Mouse (Mus musculus) lung, postnatal 14 days (tissue): ENCODE results near the gene Lsm14b.

Source experiments
- DNase-seq: peaks from one replicate; pipeline ENCODE4 v3.0.0; 2021

Lsm14b gene

DNA sequence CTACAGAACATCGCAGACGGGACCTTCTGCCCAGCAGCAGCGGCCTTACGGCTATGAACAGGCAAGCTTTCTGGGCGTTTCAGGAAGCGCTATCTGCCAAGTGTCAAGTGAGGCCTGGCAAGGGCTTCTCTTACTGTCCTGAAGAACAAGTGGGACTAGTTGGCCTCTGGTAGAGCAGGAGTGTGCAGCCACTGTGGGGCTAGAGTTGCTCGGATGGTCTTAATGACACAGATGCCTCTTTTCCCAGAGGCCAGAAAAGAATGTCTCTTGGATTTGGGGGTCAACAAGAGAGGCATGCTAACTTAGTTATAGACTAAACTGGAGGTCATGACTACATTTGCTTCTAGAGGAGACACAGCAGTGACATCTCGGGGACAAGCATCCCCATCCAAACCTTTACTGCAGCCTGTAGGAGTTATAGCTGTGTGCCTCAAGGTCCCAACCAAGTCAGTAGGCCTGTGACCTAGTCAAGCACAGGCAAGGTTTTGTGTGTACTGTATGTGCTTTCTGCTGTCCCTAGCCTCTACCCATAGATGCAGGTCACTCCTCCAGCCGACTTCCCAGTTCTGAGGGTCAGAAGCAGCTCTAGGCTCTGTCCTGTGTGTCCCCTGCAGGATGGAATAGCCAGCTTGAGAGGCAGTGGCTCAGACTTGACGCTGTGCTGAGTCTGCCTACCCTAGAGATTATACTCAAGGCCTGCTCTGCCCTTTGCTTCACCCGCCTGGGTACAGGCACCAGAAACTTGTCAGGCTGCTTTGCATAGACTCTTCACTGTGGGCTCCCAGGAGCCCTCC, 38.7 kb downstream of the Lsm14b start:
- DNase-seq = no peak

DNA sequence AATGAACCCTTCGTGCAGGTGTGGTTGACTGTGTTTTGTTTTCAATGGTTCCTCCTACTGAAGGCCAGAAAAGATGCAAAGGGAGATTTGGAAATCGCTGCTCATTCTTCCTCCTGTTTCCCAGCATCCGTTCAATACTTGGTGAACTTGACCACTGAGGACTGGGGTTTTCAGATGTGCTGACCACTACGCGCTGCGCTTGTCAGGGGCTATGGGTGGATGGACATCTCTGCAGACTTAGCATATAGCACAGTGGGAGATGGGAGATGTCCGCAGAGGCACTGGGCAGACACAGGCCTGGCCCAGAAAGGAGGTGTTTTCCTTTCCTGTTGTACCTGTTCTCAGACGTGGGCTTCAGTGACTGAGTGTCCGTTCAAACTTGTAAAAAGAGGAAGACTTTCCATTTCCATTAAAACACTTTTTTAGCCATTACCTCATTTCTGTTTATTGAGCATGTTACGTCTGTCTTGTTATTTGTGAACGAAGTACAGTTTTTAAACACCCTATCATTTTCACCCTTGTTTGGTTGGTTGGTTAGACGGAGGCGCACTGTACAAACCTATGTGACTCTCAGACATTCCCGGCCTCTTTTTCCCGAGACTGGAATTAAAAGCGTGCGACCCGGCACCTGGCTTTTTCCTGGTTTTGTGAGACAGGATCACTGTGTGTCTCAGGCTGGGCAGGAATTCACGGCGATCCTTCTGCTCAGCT, 45.1 kb downstream of the Lsm14b start:
- no peak for DNase-seq

DNA sequence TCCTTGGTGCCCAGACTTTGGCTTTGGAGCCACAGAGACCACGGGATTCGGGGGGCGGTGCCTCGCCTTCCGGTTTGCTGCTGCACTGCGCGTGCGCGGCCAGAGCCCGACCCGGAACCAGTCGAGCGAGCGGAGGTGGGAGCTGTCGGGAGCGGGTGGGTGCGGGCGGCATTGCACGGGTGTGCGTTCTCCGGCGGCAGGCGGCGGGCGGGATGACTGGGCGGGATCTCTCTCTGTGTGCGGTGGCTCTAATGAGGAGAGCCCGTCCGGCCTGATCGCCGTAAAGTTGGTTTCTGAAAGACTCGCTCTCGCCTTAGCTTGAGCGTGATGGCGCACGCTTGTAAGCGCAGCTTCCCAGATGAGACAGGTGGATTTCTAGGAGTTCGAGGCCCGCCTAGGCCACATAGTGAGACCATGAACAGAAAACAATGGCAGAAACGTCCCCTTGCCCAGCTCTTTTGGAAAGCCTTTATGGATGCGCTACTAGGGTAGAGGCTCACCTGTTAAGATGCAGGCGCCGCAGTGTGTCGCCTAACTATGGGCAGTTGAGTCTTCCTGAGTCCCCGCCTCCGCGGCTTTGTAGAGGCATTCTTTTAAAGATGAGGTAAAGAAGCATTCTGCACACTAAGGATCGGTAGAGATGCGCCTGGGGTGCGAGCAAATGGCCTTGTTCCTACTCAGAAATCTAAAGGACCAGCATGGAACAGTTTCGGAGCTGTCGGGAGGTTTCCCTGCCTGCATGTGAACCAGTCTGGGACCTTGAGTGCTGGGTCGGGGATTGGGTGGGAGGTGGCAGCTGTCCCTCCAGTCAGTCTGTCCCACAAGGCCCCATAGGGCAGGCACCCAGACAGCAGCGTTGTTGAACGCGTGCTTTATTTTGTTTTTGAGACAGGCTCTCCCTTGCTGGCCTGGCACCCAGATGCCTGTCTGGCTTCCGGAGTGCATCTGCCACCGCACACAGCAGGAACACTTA, 46.0 kb downstream of the Lsm14b start, which contains the start of gene Mtg2:
Mtg2 (plus strand) TSS at position 108 of the 973 bp plus-strand sequence.
- DNase-seq = peak; percentile 94

DNA sequence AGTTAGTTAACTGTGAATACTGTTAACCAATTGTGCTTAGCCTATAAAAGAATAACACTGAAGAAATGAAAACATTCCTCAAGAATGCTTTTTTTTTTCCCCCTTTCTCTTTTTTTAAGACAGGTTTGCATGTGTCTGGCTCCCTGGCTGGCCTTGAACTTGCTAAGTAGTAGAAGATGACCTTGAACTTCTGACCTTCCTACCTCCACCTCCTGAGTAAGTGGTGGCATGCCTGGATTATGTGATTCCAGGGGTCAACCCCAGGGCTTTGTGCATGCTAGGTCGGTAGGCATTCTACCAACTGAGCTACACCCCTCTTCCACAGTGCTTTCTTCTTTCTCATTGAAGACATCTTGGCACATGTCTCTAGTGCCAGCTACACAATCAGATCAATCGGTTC, 46.9 kb downstream of the Lsm14b start:
- DNase-seq = no peak

DNA sequence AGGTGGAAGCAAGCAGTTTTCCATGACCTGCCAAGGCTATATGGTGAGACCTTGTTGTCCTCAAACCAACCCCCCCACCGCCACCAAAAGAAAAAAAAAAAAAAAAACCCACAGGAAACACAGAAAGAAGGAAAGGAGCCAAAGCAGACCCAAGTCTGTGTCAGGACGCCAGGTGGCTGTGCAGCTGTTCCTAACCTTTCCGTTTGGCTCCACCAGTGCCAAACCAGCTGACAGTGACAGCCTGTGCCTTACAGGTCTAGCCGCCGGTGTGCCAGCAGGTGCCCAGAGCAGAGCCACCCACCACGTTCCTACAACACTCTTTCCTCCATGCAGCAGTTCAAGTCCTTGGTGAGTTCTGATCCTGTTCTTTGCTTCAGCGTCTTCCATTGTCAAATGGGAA, 48.1 kb downstream of the Lsm14b start:
- DNase-seq = no peak

DNA sequence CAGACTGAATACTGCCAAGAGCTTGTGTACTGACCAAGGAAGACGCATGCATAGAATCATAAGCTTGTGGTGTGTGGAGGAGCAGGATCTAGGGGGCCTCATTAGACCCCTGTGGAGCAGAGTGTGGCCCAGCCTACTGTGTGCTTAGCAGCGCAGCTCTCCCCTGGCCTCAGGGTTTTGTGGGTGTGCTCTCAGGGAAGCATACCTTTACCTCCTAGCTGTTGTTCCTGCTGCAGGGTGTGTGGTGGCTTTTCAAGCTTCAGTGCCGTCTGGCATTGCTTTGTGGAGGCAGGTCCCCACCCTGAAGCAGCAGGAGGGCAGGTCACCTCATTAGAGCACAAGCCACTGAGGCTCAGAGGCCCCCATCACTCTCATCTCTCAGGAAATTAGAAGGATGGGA, 52.8 kb downstream of the Lsm14b start:
- no peak for DNase-seq

DNA sequence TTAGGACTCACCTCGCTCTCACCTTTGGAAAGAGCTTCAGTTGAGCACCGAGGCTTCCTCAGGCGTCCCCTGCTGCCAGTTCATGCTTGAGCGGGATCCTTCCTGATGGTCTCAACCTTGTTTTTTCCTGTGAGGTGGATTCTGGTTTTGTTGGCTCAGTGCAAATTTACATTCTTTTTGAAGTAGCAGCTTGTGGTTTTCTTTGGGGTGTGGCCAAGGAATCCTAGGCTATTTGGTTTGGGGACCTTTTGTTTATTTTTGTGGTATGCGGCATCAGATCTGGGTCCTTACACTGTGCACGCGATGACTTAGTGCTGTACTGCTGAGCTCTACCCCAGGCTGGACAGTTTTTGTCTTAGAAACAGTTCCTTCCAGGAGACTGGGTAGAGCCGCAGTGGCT, 55.9 kb downstream of the Lsm14b start:
- DNase-seq = no peak

DNA sequence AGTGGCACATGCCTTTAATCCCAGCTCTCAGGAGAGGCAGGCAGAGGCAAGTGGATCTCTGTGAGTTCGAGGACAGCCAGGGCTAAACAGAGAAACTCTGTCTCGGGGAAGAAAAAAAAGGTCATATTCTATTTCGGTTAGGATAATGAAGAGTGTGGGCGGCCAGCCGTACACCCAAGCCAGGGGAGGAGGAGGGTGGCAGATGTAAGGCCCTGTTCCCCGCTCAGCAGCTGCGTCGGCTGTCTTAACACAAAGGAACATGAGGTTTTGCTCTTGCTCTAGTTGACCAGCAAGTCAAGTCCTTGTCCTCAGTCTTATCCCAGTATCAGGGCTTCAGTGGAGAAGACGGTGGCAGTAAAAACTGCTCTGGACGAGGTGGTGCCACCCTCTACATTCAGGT, 58.3 kb downstream of the Lsm14b start:
- DNase-seq = no peak

DNA sequence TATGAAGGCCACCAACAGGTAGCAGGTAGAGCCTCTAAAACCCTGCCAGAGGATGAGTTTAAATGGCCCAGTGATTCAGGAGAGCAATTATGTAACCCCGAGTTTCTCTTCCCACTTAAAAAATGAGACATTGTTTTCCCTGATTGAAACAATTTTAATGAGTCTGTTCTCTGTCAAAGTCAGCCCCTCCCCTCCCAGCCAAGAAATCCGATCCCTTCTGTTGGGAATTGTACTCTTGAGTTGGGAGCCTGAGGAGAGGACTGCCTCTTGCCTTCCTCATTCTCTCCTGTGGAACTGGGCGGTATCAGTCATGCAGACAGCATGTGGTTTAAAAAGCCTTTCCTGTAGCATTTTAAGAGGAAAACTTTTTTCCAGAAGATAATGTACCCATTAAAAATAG, 59.8 kb downstream of the Lsm14b start:
- DNase-seq = no peak
